Mouse (Mus musculus) liver, embryonic 14.5 days (tissue): ENCODE results near the gene Cdx2.

ENCODE experiments used
- CTCF ChIP-seq: IDR thresholded peaks from 2 replicates; pipeline ENCODE4 v1.5.1; 2016; ENCODE audit warnings: antibody characterized with exemption, low read depth, control low read depth
- EP300 ChIP-seq: IDR thresholded peaks from 2 replicates; pipeline ENCODE4 v1.6.1; 2016; ENCODE audit warnings: antibody characterized with exemption, low read depth

- TF ChIP-seq EP300 (no peak), CTCF (no peak)
These were observed 34.8 kb downstream of the Cdx2 start for GRCm38 (mm10) chr5:147272046-147272807.
